Mouse (Mus musculus) heart, adult 8-10 months (tissue): ENCODE results near the gene Ero1lb. TPM values are rescaled to one million over a fixed set of nuclear protein-coding genes. Genes with fewer than 3 reads are reported as not detected.
A peak's percentile ranks its signal among the peaks of the same experiment; 100 is the strongest.

Source experiments
- DNase-seq: peaks from one replicate; pipeline ENCODE4 v3.0.0; 2022; ENCODE audit warnings: low spot score
- total RNA-seq, 4 experiments: library from RNA; stranded (reverse); gene quantifications; 2 replicates each; pipeline ENCODE4 v1.2.4; 2022

Ero1lb gene
- 1 to 10 TPM; 1.6 to 2.7 (median 2.4) TPM for total RNA-seq

- peak; percentile 99 for DNase-seq
Observed at GRCm38 (mm10) chr13:12565621-12566390, at the start of gene Ero1lb. Gene Ero1lb, plus strand, starts transcription at chr13:12565874.

GRCm38 (mm10) chr13:12519371-12519770 is 46.3 kb upstream of the Ero1lb start:
- DNase-seq: no peak

- peak; percentile 35 for DNase-seq
Observed at GRCm38 (mm10) chr13:12519955-12520584, 45.6 kb upstream of the Ero1lb start, which contains the start of gene Edaradd. Gene Edaradd, minus strand, starts transcription at chr13:12520438.

- DNase-seq: no peak
Observed at GRCm38 (mm10) chr13:12522346-12522745, 43.3 kb upstream of the Ero1lb start.

GRCm38 (mm10) chr13:12525678-12526077 is 40.0 kb upstream of the Ero1lb start:
- no peak for DNase-seq

- DNase-seq: no peak
Observed at GRCm38 (mm10) chr13:12534628-12535027, 31.0 kb upstream of the Ero1lb start.

- peak; percentile 38 for DNase-seq
Observed at GRCm38 (mm10) chr13:12537971-12538370, 27.7 kb upstream of the Ero1lb start.

- no peak for DNase-seq
Observed at GRCm38 (mm10) chr13:12539716-12540115, 26.0 kb upstream of the Ero1lb start.

- DNase-seq: no peak
Observed at GRCm38 (mm10) chr13:12540119-12540518, 25.6 kb upstream of the Ero1lb start.

GRCm38 (mm10) chr13:12542006-12542981 is 23.4 kb upstream of the Ero1lb start:
- DNase-seq: peak; percentile 38

GRCm38 (mm10) chr13:12543246-12543645 is 22.4 kb upstream of the Ero1lb start:
- no peak for DNase-seq

GRCm38 (mm10) chr13:12543880-12544568 is 21.6 kb upstream of the Ero1lb start:
- DNase-seq: no peak

- no peak for DNase-seq
Observed at GRCm38 (mm10) chr13:12554211-12554610, 11.5 kb upstream of the Ero1lb start.

GRCm38 (mm10) chr13:12559044-12559443 is 6.6 kb upstream of the Ero1lb start:
- no peak for DNase-seq

GRCm38 (mm10) chr13:12559462-12560120 is 6.1 kb upstream of the Ero1lb start:
- DNase-seq: no peak

- no peak for DNase-seq
Observed at GRCm38 (mm10) chr13:12561729-12562128, 3.9 kb upstream of the Ero1lb start.

- no peak for DNase-seq
Observed at GRCm38 (mm10) chr13:12562256-12562655, 3.4 kb upstream of the Ero1lb start.

GRCm38 (mm10) chr13:12567936-12568335 is 2.3 kb downstream of the Ero1lb start:
- no peak for DNase-seq

- no peak for DNase-seq
Observed at GRCm38 (mm10) chr13:12568597-12569469, 3.2 kb downstream of the Ero1lb start.

GRCm38 (mm10) chr13:12569741-12570140 is 4.1 kb downstream of the Ero1lb start:
- DNase-seq: no peak
